Mouse (Mus musculus) hindbrain, embryonic 15.5 days (tissue): ENCODE measurements around the gene Abhd17a. TPM values are rescaled to one million over a fixed set of nuclear protein-coding genes. Genes with fewer than 3 reads are reported as not detected.
A peak's percentile ranks its signal among the peaks of the same experiment; 100 is the strongest.

Source experiments
- ATAC-seq: fragments of 200-750 bp; cut with Nextera tagmentation; 2 replicates; pipeline ENCODE4 v1.8.0; 2017; ENCODE audit warnings: low read depth, moderate number of reproducible peaks, moderate TSS enrichment; ENCODE audit not compliant: low FRiP score
- H3K27ac ChIP-seq: fragments of 300-500 bp; sonication (generic); replicated peaks from 2 replicates; pipeline ENCODE4 v1.5.1; 2015; ENCODE audit warnings: mild to moderate bottlenecking, inconsistent platforms
- H3K27me3 ChIP-seq: fragments of 300-500 bp; sonication (generic); 2 replicates; pipeline ENCODE4 v1.6.1; 2015; ENCODE audit warnings: control low read depth, inconsistent platforms
- H3K36me3 ChIP-seq: fragments of 300-500 bp; sonication (generic); 2 replicates; pipeline ENCODE4 v1.6.1; 2015; ENCODE audit warnings: control low read depth, inconsistent platforms
- H3K4me1 ChIP-seq: fragments of 300-500 bp; sonication (generic); replicated peaks from 2 replicates; pipeline ENCODE4 v1.6.1; 2015; ENCODE audit warnings: control low read depth, inconsistent platforms
- H3K4me2 ChIP-seq: fragments of 300-500 bp; sonication (generic); 2 replicates; pipeline ENCODE4 v1.6.1; 2015; ENCODE audit warnings: moderate library complexity, mild to moderate bottlenecking, inconsistent platforms
- H3K4me3 ChIP-seq: fragments of 300-500 bp; sonication (generic); 2 replicates; pipeline ENCODE4 v1.5.1; 2015; ENCODE audit warnings: mild to moderate bottlenecking, inconsistent platforms
- H3K9ac ChIP-seq: fragments of 300-500 bp; sonication (generic); 2 replicates; pipeline ENCODE4 v1.6.1; 2015; ENCODE audit warnings: inconsistent platforms
- H3K9me3 ChIP-seq: fragments of 300-500 bp; sonication (generic); 2 replicates; pipeline ENCODE4 v1.6.1; 2016; ENCODE audit warnings: control low read depth, inconsistent platforms
- WGBS: fragments of 180-500 bp; shearing (Covaris S2); methylation state at CpG from one replicate; pipeline ENCODE4 v1.1.7; 2015; 5-methylcytosine and 5-hydroxymethylcytosine counted together
- microRNA-seq: library from miRNA; unstranded; fragments of <30 nt; microRNA quantifications from one replicate; pipeline ENCODE4, GENCODE M21; 2016
- polyA plus RNA-seq: library from polyadenylated mRNA; unstranded; fragments of >200 nt; fragmentation: Nextera tagmentation; extraction: Ambion mirVana; gene quantifications from 2 replicates; pipeline ENCODE4 v1.2.1, GENCODE M21; 2015

The Abhd17a gene
- polyA plus RNA-seq, 1 experiment from 2014 or later, result 159 TPM

DNA sequence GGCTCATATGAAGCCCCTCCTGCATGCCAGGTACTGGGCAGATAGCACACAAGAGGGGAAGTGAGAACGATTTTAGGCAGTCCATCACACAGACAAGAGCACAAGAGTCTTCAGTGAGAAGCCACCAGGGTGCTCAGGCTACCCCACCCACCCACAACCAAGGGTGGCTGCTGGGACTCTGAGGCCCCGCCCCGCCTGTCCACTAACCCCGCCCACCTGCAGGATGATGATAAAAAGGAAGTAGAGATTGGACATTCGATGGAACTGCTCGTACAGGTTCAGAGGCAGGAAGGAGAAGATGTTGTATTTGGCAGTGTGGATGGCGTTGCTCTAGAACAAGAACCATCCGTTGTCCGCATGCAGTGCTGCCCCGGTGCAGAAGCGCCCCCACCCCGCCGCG, 55.1 kb downstream of the Abhd17a start:
- ATAC-seq, result no peak
- no peak overlapping the region for H3K9ac ChIP-seq
- peaks cover 11% of the 10 kb centered on the region for H3K4me1 ChIP-seq
- H3K27me3 ChIP-seq, result peaks cover 31% of the 10 kb centered on the region
- H3K9me3 ChIP-seq, result no peaks in the 10 kb centered on the region
- H3K4me2 ChIP-seq, result peak overlapping the region; percentile 29; the same call in 1 of the 2 replicates
- H3K4me3 ChIP-seq, result no peak overlapping the region
- 10% methylated on average over 13 of the region's 14 CpGs for WGBS
- H3K36me3 ChIP-seq, result no peaks in the 10 kb centered on the region
- no peak overlapping the region for H3K27ac ChIP-seq

DNA sequence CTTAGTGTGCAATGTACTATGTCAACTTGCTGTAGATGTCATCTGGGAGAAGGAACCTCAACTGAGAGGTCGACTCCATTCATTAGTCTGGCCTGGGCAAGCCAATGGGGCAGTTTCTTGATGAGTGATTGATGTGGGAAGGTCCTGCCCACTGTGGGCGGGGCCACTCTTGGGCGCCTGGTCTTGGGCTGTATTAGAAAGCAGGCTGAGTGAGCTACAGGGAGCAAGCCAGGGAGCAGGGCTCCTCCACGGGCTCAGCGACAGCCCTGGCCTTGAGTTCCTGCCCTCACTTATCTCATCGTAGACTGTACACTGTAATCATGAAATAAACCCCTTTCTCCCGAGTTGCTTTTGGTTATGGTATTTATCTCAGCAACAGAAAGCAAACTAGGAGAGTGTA, 56.4 kb downstream of the Abhd17a start:
- no peaks in the 10 kb centered on the region for H3K9me3 ChIP-seq
- H3K4me3 ChIP-seq, result no peak overlapping the region
- H3K9ac ChIP-seq, result no peak overlapping the region
- peak; percentile 21; the same call in 1 of the 2 replicates for ATAC-seq
- no peak overlapping the region for H3K4me2 ChIP-seq
- 14% methylated on average over 7 of the region's 7 CpGs for WGBS
- H3K27ac ChIP-seq, result no peak overlapping the region
- H3K27me3 ChIP-seq, result peaks cover 27% of the 10 kb centered on the region
- H3K4me1 ChIP-seq, result peaks cover 6% of the 10 kb centered on the region
- no peaks in the 10 kb centered on the region for H3K36me3 ChIP-seq

Small RNA genes within 50 kb of the gene (microRNA-seq; reads per million reads assigned to microRNA genes)
- not detected for gene Mir6912

Other genes starting within 250 kb of the Abhd17a start
- 0.76 and 1.2 TPM in 2 replicates for gene Adamtsl5, start 241.9 kb downstream of the Abhd17a start, polyA plus RNA-seq
- 6.1 and 6.4 TPM in 2 replicates for gene Plk5, start 233.9 kb downstream of the Abhd17a start, polyA plus RNA-seq
- 18.9 and 19.2 TPM in 2 replicates for gene Mex3d, start 202.7 kb downstream of the Abhd17a start, polyA plus RNA-seq
- 213 and 229 TPM in 2 replicates for gene Mbd3, start 190.8 kb downstream of the Abhd17a start, polyA plus RNA-seq
- gene Uqcr11, start 183.5 kb downstream of the Abhd17a start, polyA plus RNA-seq, result 711 and 737 TPM in 2 replicates
- gene Tcf3, start 156.7 kb downstream of the Abhd17a start, polyA plus RNA-seq, result 52.5 and 54.7 TPM in 2 replicates
- 1.6 and 1.7 TPM in 2 replicates for gene Onecut3, start 95.5 kb downstream of the Abhd17a start, polyA plus RNA-seq
- 1.2 and 1.5 TPM in 2 replicates for gene Atp8b3, start 51.2 kb downstream of the Abhd17a start, polyA plus RNA-seq
- 30.0 and 33.7 TPM in 2 replicates for gene Rexo1, start 28.8 kb downstream of the Abhd17a start, polyA plus RNA-seq
- gene Klf16, start 13.0 kb downstream of the Abhd17a start, polyA plus RNA-seq, result 6.3 and 6.7 TPM in 2 replicates
- gene Scamp4, start 12.5 kb upstream of the Abhd17a start, polyA plus RNA-seq, result 64.2 and 71.6 TPM in 2 replicates
- gene Adat3, start 12.5 kb upstream of the Abhd17a start, polyA plus RNA-seq, result 4.8 and 5.4 TPM in 2 replicates
- 3.4 and 4.1 TPM in 2 replicates for gene Gm49322, start 15.7 kb upstream of the Abhd17a start, polyA plus RNA-seq
- 109 and 127 TPM in 2 replicates for gene Csnk1g2, start 32.5 kb upstream of the Abhd17a start, polyA plus RNA-seq
- gene Btbd2, start 66.7 kb upstream of the Abhd17a start, polyA plus RNA-seq, result 83.6 and 93.2 TPM in 2 replicates
- gene Mknk2, start 87.8 kb upstream of the Abhd17a start, polyA plus RNA-seq, result 56.7 and 61.0 TPM in 2 replicates
- 57.5 and 60.2 TPM in 2 replicates for gene Mob3a, start 111.6 kb upstream of the Abhd17a start, polyA plus RNA-seq
- 39.2 and 46.1 TPM in 2 replicates for gene Izumo4, start 111.8 kb upstream of the Abhd17a start, polyA plus RNA-seq
- 109 and 120 TPM in 2 replicates for gene Ap3d1, start 151.9 kb upstream of the Abhd17a start, polyA plus RNA-seq
- 18.3 and 21.6 TPM in 2 replicates for gene Dot1l, start 164.9 kb upstream of the Abhd17a start, polyA plus RNA-seq
- 52.3 and 67.4 TPM in 2 replicates for gene Sf3a2, start 207.9 kb upstream of the Abhd17a start, polyA plus RNA-seq
- gene Plekhj1, start 208.3 kb upstream of the Abhd17a start, polyA plus RNA-seq, result 130 and 133 TPM in 2 replicates
- gene Amh, start 214.9 kb upstream of the Abhd17a start, polyA plus RNA-seq, result 0.14 and 0.21 TPM in 2 replicates
- 0.62 and 0.95 TPM in 2 replicates for gene Jsrp1, start 223.2 kb upstream of the Abhd17a start, polyA plus RNA-seq
- gene Oaz1, start 236.3 kb upstream of the Abhd17a start, polyA plus RNA-seq, result 1,303 and 1,311 TPM in 2 replicates